Mouse (Mus musculus) liver, postnatal 0 days (tissue): ENCODE data around the gene Dock10. TPM values are rescaled to one million over a fixed set of nuclear protein-coding genes. Genes with fewer than 3 reads are reported as not detected.

ENCODE experiments used
- ATAC-seq: fragments of 200-750 bp; cut with Nextera tagmentation; 2 replicates; pipeline ENCODE4 v1.8.0; 2017; ENCODE audit warnings: mild to moderate bottlenecking, moderate library complexity
- DNase-seq: peaks from one replicate; pipeline ENCODE4 v3.0.0-alpha.2; 2016
- H3K27ac ChIP-seq: fragments of 300-500 bp; sonication (generic); 2 replicates; pipeline ENCODE4 v1.5.1; 2014; ENCODE audit warnings: antibody characterized with exemption, moderate library complexity, mild to moderate bottlenecking, low read depth
- H3K27me3 ChIP-seq: fragments of 300-500 bp; sonication (generic); 2 replicates; pipeline ENCODE4 v1.6.1; 2014; ENCODE audit warnings: low read length, control low read depth, mixed read lengths; ENCODE audit not compliant: insufficient read depth
- H3K36me3 ChIP-seq: fragments of 300-500 bp; sonication (generic); replicated peaks from 2 replicates; pipeline ENCODE4 v1.6.1; 2014; ENCODE audit warnings: mild to moderate bottlenecking, control low read depth, low read length, moderate library complexity, mixed read lengths; ENCODE audit not compliant: insufficient read depth
- H3K4me1 ChIP-seq: fragments of 300-500 bp; sonication (generic); 2 replicates; pipeline ENCODE4 v1.6.1; 2014; ENCODE audit warnings: antibody characterized with exemption, mild to moderate bottlenecking, control low read depth; ENCODE audit not compliant: insufficient read depth
- H3K4me2 ChIP-seq: fragments of 300-500 bp; sonication (generic); 2 replicates; pipeline ENCODE4 v1.6.1; 2014; ENCODE audit warnings: low read depth, mild to moderate bottlenecking, low read length, moderate library complexity, mixed read lengths
- H3K4me3 ChIP-seq: fragments of 300-500 bp; sonication (generic); 2 replicates; pipeline ENCODE4 v1.5.1; 2014; ENCODE audit warnings: low read depth, low read length
- H3K9ac ChIP-seq: fragments of 300-500 bp; sonication (generic); replicated peaks from 2 replicates; pipeline ENCODE4 v1.6.1; 2014; ENCODE audit warnings: mild to moderate bottlenecking, moderate library complexity
- H3K9me3 ChIP-seq: fragments of 300-500 bp; sonication (generic); 2 replicates; pipeline ENCODE4 v1.6.1; 2016; ENCODE audit warnings: mild to moderate bottlenecking, control low read depth, low read length, mixed read lengths
- CTCF ChIP-seq: sonication (generic); IDR thresholded peaks from 2 replicates; pipeline ENCODE4 v1.5.1; 2016; ENCODE audit warnings: antibody characterized with exemption, low read depth
- EP300 ChIP-seq: IDR thresholded peaks from 2 replicates; pipeline ENCODE4 v1.6.1; 2016; ENCODE audit warnings: antibody characterized with exemption, low read depth, mild to moderate bottlenecking
- WGBS: fragments of 180-500 bp; shearing (Covaris S2); extraction: QIAGEN DNeasy Blood & Tissue Kit; methylation state at CpG from one replicate; pipeline ENCODE4 v1.1.7; 2014; ENCODE audit not compliant: insufficient replicate concordance; 5-methylcytosine and 5-hydroxymethylcytosine counted together
- polyA plus RNA-seq: library from polyadenylated mRNA; unstranded; fragments of >200 nt; fragmentation: Nextera tagmentation; extraction: Ambion mirVana; gene quantifications from 2 replicates; pipeline ENCODE4 v1.2.1, GENCODE M21; 2015

Gene Dock10
- polyA plus RNA-seq, 1 experiment from 2014 or later = 3.3 TPM

DNA sequence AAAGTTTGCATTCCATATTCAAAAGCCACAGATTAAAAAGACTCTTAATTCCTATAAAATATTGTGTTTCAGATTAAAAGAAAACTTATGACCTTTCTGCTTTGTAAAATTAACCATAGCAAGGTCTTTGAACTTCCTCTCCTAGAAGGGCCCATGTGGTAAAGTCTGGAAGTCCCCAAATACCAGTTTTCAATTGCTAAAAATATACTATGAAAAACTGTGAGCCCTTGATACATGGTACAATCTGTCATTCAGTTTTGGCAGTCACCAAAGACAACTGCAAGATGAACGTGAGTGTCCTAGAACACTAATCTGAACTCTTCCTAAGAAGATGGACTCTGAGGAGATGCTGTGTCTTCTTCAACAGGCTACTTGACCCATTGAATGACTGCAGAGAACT, 117.0 kb downstream of the Dock10 start:
- ATAC-seq = no peak
- no peaks in the 10 kb centered on the region for H3K9me3 ChIP-seq

DNA sequence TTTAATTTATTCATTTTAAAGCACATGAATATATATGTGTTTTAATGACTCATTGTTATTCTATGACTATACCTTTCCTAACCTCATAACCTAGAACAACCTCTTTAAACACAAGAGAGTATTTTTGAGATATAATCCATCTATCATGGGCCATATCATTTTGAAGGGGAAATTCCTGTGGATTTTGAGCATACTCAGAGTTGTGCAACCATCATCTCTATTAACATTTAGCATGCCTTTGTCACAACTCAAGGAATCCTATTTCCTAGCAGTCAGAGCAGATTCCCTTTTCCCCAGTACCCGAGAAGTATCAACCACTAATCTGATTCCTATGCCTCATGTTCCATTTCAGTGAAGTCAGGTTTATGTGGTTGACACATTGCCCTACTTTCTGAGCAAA, 118.8 kb downstream of the Dock10 start:
- Histone ChIP-seq H3K9me3 (no peaks in the 10 kb centered on the region), H3K4me1 (0 out of 2 replicates have a peak, but pooled peaks cover 5% of the 10 kb centered on the region), H3K36me3 (no peaks in the 10 kb centered on the region), H3K4me2 (no peak overlapping the region), H3K9ac (no peak overlapping the region), H3K4me3 (no peak overlapping the region), H3K27me3 (no peaks in the 10 kb centered on the region), H3K27ac (no peak overlapping the region)
- TF ChIP-seq EP300 (no peak), CTCF (no peak)
- no peak for ATAC-seq
- DNase-seq = no peak
- 65% methylated on average over 1 of the region's 1 CpGs for WGBS

More for the DNA sequence above, 117.0 kb downstream of the Dock10 start:
- Histone ChIP-seq H3K27ac (no peak overlapping the region), H3K27me3 (no peaks in the 10 kb centered on the region), H3K4me2 (no peak overlapping the region), H3K36me3 (no peaks in the 10 kb centered on the region), H3K4me1 (0 out of 2 replicates have a peak, but pooled peaks cover 5% of the 10 kb centered on the region), H3K9ac (no peak overlapping the region), H3K4me3 (no peak overlapping the region)
- 50% methylated on average over 1 of the region's 1 CpGs for WGBS
- no peak for DNase-seq
- TF ChIP-seq CTCF (no peak), EP300 (no peak)

DNA sequence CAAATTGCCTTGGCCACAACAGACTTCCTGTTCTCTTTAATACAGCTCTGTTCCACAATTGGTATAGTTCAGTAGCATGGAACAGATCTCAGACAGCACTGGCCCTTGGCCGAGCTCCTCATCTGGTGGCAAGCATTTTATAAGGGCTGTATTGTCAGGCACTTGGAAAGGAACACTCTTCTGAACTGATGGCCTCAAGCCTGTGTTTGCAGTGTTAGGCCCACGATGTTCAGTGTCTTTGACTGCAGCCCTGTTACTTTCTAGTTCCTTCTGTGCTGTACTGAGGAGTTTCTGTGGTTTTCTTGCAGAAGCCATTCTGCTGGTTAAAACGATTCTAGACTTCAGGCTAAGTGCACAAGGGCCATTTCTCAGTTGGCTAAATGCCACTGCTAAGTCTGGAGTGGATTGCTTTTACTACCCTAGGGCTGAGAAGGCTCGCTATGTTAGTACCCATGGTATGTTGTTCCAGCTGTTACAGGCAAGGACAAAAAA, 121.1 kb downstream of the Dock10 start:
- DNase-seq (no peak), ATAC-seq (0 out of 2 replicates have a peak, but pooled peaks have one; percentile 8)
- Histone ChIP-seq H3K4me2 (no peak overlapping the region), H3K9ac (no peak overlapping the region), H3K27me3 (no peaks in the 10 kb centered on the region), H3K9me3 (no peaks in the 10 kb centered on the region), H3K4me3 (no peak overlapping the region), H3K4me1 (0 out of 2 replicates have a peak, but pooled peaks cover 5% of the 10 kb centered on the region), H3K36me3 (peaks cover 3% of the 10 kb centered on the region; the same call in 1 of the 2 replicates), H3K27ac (peak overlapping the region; percentile 50; the same call in 1 of the 2 replicates)
- 40% methylated on average over 4 of the region's 4 CpGs for WGBS
- no peak for TF ChIP-seq CTCF
- TF ChIP-seq EP300 = no peak

DNA sequence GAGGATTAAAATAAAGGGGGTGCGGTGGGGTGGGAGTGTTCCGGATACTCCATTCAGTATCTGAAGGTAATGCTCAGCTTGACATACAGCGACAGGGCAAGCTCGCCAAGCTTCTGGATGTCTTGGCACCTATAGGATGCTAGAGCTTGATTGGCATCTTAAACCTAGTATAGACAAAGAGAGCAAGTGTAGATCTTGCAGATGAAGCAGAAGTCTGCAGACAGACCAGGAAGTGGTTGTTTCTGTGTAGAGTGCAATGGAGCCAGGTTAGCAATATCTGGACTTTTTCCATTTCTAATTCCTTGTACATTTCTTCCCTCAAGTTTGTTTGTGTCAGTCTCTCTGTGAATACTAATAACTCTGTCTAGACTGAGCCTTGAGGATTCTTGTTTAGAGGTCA, 122.5 kb downstream of the Dock10 start:
- Histone ChIP-seq H3K4me3 (no peak overlapping the region), H3K9me3 (no peaks in the 10 kb centered on the region), H3K9ac (no peak overlapping the region), H3K36me3 (peaks cover 3% of the 10 kb centered on the region; the same call in 1 of the 2 replicates), H3K4me2 (no peak overlapping the region), H3K27ac (0 out of 2 replicates have a peak overlapping the region, but pooled peaks have one; percentile 16), H3K27me3 (no peaks in the 10 kb centered on the region), H3K4me1 (0 out of 2 replicates have a peak, but pooled peaks cover 5% of the 10 kb centered on the region)
- TF ChIP-seq EP300 = no peak
- TF ChIP-seq CTCF = no peak
- WGBS = 82% methylated on average over 4 of the region's 4 CpGs
- no peak for ATAC-seq
- no peak for DNase-seq

DNA sequence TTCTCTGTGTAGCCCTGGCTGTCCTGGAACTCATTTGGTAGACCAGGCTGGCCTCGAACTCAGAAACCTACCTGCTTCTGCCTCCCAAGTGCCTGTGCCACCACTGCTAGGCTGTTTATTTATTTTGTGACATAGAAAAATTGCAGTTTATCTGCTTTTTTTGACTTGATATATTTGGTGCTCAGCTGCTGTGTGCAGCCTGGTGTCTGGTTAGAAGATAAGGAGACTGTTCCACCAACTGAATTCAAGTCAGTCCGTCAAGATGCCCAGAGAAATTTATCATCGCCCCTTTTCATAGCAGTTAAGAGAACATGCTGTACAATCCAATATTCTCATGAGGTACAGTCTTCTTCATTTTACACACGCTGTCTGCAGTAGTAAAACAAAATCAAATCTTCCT, 124.8 kb downstream of the Dock10 start:
- H3K4me3 ChIP-seq = no peak overlapping the region
- TF ChIP-seq EP300 (peak; percentile 82), CTCF (no peak)
- no peaks in the 10 kb centered on the region for H3K9me3 ChIP-seq
- no peaks in the 10 kb centered on the region for H3K27me3 ChIP-seq
- peaks cover 3% of the 10 kb centered on the region; the same call in 1 of the 2 replicates for H3K36me3 ChIP-seq
- no peak overlapping the region for H3K9ac ChIP-seq
- 0 out of 2 replicates have a peak, but pooled peaks cover 5% of the 10 kb centered on the region for H3K4me1 ChIP-seq
- H3K27ac ChIP-seq = no peak overlapping the region
- DNase-seq (no peak), ATAC-seq (peak; percentile 17; the same call in 1 of the 2 replicates)
- 63% methylated on average over 4 of the region's 4 CpGs for WGBS
- H3K4me2 ChIP-seq = no peak overlapping the region

DNA sequence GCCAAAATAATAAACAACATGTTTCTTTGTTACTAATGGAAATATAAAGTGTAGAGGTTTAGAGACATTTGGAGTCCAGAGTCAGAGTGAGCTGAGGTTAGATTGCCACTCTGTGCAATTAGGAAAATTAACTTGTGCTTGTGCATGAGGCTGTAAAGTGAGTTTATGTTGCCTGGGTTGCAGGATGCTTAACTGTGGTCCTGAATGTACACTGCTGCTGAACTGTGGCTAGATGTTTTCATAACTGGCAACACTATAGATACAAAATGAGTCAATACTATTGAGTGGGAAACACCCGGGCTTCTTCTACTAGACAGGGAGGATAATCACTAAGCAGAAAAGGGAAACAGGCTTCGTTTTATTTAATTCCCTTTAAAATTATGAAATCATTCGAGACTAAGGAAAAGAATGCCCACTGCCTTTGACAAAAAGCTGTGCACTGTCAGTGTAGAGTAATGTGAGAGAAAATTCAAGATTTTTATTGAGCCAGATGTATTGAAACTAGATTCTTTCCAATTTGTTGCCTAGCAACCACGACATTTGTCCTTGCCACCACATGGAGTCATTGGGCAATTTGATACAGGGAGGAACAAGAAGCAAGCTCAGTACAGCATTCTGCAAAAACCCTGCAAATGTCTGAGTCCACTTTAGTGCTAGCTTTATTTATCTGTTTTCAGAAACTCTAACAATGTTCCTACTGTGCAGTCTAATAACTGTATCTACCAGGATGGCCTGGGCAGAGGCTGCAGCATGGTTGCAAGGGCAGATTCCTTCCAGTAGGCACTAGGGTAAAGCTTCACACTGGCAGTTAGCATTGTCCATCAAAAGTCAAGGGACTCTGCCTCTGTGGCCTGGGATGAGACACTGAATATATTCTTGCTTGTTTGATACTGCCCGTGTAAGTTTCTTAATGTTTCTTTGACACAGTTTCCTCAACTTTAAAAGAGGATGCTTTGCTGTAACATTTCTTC, 127.9 kb downstream of the Dock10 start:
- no peak for TF ChIP-seq CTCF
- TF ChIP-seq EP300 = no peak
- WGBS = 70% methylated on average over 5 of the region's 5 CpGs
- Histone ChIP-seq H3K36me3 (peaks cover 3% of the 10 kb centered on the region; the same call in 1 of the 2 replicates), H3K4me2 (no peak overlapping the region), H3K4me3 (no peak overlapping the region), H3K4me1 (no peaks in the 10 kb centered on the region), H3K27ac (no peak overlapping the region), H3K27me3 (no peaks in the 10 kb centered on the region), H3K9me3 (no peaks in the 10 kb centered on the region), H3K9ac (no peak overlapping the region)
- ATAC-seq (no peak), DNase-seq (no peak)
